Mouse (Mus musculus) layer of hippocampus, adult 2 months (tissue): Measurements from ENCODE around the gene Ccdc127. TPM values are rescaled to one million over a fixed set of nuclear protein-coding genes. Genes with fewer than 3 reads are reported as not detected.

Experiments used
- DNase-seq, 2 experiments: peaks; one replicate each; pipeline ENCODE4 v3.0.0; 2022; ENCODE audit warnings: low spot score in 2 of 2
- H3K27ac ChIP-seq: fragments of 200-600 bp; 2 replicates; pipeline ENCODE4 v1.8.1; 2022
- H3K4me3 ChIP-seq: fragments of 200-600 bp; 2 replicates; pipeline ENCODE4 v1.8.1; 2022; ENCODE audit warnings: mild to moderate bottlenecking
- CTCF ChIP-seq: fragments of 200-600 bp; conservative IDR thresholded peaks from 2 replicates; pipeline ENCODE4 v1.8.1; 2022; ENCODE audit warnings: antibody characterized with exemption, mild to moderate bottlenecking, moderate library complexity
- long read RNA-seq, 2 experiments: library from polyadenylated mRNA; stranded (forward); transcript quantifications; one replicate each; pipeline ENCODE4 v2.0.0; 2021; ENCODE audit warnings: borderline mapping rate in 2 of 2
- total RNA-seq, 2 experiments: library from RNA; stranded (reverse); gene quantifications; 2 replicates each; pipeline ENCODE4 v1.2.3; 2021

Gene Ccdc127
- 10 to 100 TPM; 87.5 to 90.4 TPM for total RNA-seq
- long read RNA-seq, experiment 1, full-length matches to known transcripts: 39 of 42 reads
- long read RNA-seq, experiment 1, partial matches to known transcripts: 0 of 42 reads
- long read RNA-seq, experiment 1, other reads (novel, unspliced or antisense): 3 of 42 reads
- long read RNA-seq, experiment 2, full-length matches to known transcripts: 73 of 85 reads
- long read RNA-seq, experiment 2, partial matches to known transcripts: 1 of 85 reads
- long read RNA-seq, experiment 2, other reads (novel, unspliced or antisense): 11 of 85 reads

- Histone ChIP-seq H3K27ac (peak within 1 kb of the TSS; percentile 99), H3K4me3 (peak within 1 kb of the TSS; percentile 91)
- TF ChIP-seq CTCF: peak; percentile 35
- peak; percentile 95 to 98 for DNase-seq
Observed at GRCm38 (mm10) chr13:74349566-74350434, at the start of gene Ccdc127, which contains the start of gene Sdha. Ccdc127 (plus strand) TSS chr13:74350309. Sdha (minus strand) TSS chr13:74350280.

- no peak overlapping the region for H3K27ac ChIP-seq
- TF ChIP-seq CTCF: peak; percentile 94
- peak; percentile 75 to 77 for DNase-seq
- H3K4me3 ChIP-seq: no peak overlapping the region
Observed at GRCm38 (mm10) chr13:74300925-74301606, 49.0 kb upstream of the Ccdc127 start.

- no peak for DNase-seq
- Histone ChIP-seq H3K27ac (no peak overlapping the region), H3K4me3 (no peak overlapping the region)
- TF ChIP-seq CTCF: no peak
Observed at GRCm38 (mm10) chr13:74301607-74301984, 48.5 kb upstream of the Ccdc127 start.

GRCm38 (mm10) chr13:74302050-74303037, 47.8 kb upstream of the Ccdc127 start:
- peak; percentile 65 for TF ChIP-seq CTCF
- no peak overlapping the region for H3K4me3 ChIP-seq
- DNase-seq: no peak
- no peak overlapping the region for H3K27ac ChIP-seq

- TF ChIP-seq CTCF: no peak
- no peak for DNase-seq
- Histone ChIP-seq H3K27ac (no peak overlapping the region), H3K4me3 (no peak overlapping the region)
Observed at GRCm38 (mm10) chr13:74305380-74305779, 44.7 kb upstream of the Ccdc127 start.

- Histone ChIP-seq H3K4me3 (no peak overlapping the region), H3K27ac (no peak overlapping the region)
- DNase-seq: no peak
- no peak for TF ChIP-seq CTCF
Observed at GRCm38 (mm10) chr13:74305780-74306179, 44.3 kb upstream of the Ccdc127 start.

- no peak for TF ChIP-seq CTCF
- Histone ChIP-seq H3K27ac (no peak overlapping the region), H3K4me3 (no peak overlapping the region)
- DNase-seq: no peak
Observed at GRCm38 (mm10) chr13:74314616-74315015, 35.5 kb upstream of the Ccdc127 start.

- peak overlapping the region; percentile 93 for H3K27ac ChIP-seq
- TF ChIP-seq CTCF: no peak
- DNase-seq: no peak
- H3K4me3 ChIP-seq: peak overlapping the region; percentile 98
Observed at GRCm38 (mm10) chr13:74316386-74316785, 33.7 kb upstream of the Ccdc127 start.

- Histone ChIP-seq H3K4me3 (peak overlapping the region; percentile 98), H3K27ac (peak overlapping the region; percentile 93)
- DNase-seq: no peak
- TF ChIP-seq CTCF: no peak
Observed at GRCm38 (mm10) chr13:74316789-74317169, 33.3 kb upstream of the Ccdc127 start.

- no peak for TF ChIP-seq CTCF
- peak; percentile 90 to 92 for DNase-seq
- Histone ChIP-seq H3K27ac (peak within 1 kb of the TSS; percentile 93), H3K4me3 (peak within 1 kb of the TSS; percentile 98)
Observed at GRCm38 (mm10) chr13:74317170-74317849, 32.8 kb upstream of the Ccdc127 start, which contains the start of gene Pdcd6. Pdcd6 (minus strand) TSS chr13:74317580.

GRCm38 (mm10) chr13:74329321-74329720, 20.8 kb upstream of the Ccdc127 start:
- DNase-seq: no peak
- no peak overlapping the region for H3K27ac ChIP-seq
- no peak overlapping the region for H3K4me3 ChIP-seq
- TF ChIP-seq CTCF: no peak

- peak; percentile 85 for TF ChIP-seq CTCF
- DNase-seq: peak in 1 of 2 experiments; percentile 32
- Histone ChIP-seq H3K4me3 (no peak overlapping the region), H3K27ac (no peak overlapping the region)
Observed at GRCm38 (mm10) chr13:74341036-74341435, 9.1 kb upstream of the Ccdc127 start.
